Mouse (Mus musculus) stomach, postnatal 0 days (tissue): ENCODE results near the gene Primpol.

ENCODE experiments used
- CTCF ChIP-seq: IDR thresholded peaks from 2 replicates; pipeline ENCODE4 v1.5.1; 2016; ENCODE audit warnings: antibody characterized with exemption, low read depth, mild to moderate bottlenecking, moderate library complexity
- EP300 ChIP-seq: optimal IDR thresholded peaks from 2 replicates; pipeline ENCODE3; 2016; ENCODE audit warnings: antibody characterized with exemption

- TF ChIP-seq CTCF (0 out of 2 replicates have a peak, but pooled peaks have one; percentile 14), EP300 (no peak)
These were observed at the start of gene Primpol, which contains the start of gene Casp3 for GRCm38 (mm10) chr8:46616879-46617689.
